Mouse (Mus musculus): Measurements from ENCODE around the gene Slc25a3.

Gene Slc25a3

GRCm38 (mm10) chr10:91082550-91083392 lies 41.1 kb downstream of the Slc25a3 start, which contains the start of the genes Apaf1 and Ikbip:
Gene Apaf1, minus strand, starts transcription at chr10:91082770.
Gene Ikbip, plus strand, starts transcription at chr10:91082940.
- peak; percentile 100 for DNase-seq

GRCm38 (mm10) chr10:91081959-91082507 lies 41.8 kb downstream of the Slc25a3 start:
- DNase-seq, result no peak

- DNase-seq, result no peak
Measured at GRCm38 (mm10) chr10:91080540-91080939, 43.3 kb downstream of the Slc25a3 start.

- no peak for DNase-seq
Measured at GRCm38 (mm10) chr10:91076667-91077066, 47.2 kb downstream of the Slc25a3 start.

GRCm38 (mm10) chr10:91073345-91073744 lies 50.5 kb downstream of the Slc25a3 start:
- no peak for DNase-seq

GRCm38 (mm10) chr10:91071768-91072167 lies 52.1 kb downstream of the Slc25a3 start:
- DNase-seq, result no peak
